Mouse (Mus musculus) ES-Bruce4 (cell line): ENCODE data around the gene Sipa1l1.

Experiments
- CTCF ChIP-seq: IDR thresholded peaks from one replicate; pipeline ENCODE4 v1.8.1; 2011; ENCODE audit warnings: low read depth, low read length
- EP300 ChIP-seq: IDR thresholded peaks from 2 replicates; pipeline ENCODE4 v1.6.1; 2011; ENCODE audit warnings: low read depth, low read length; ENCODE audit not compliant: insufficient read depth
- POLR2A ChIP-seq: IDR thresholded peaks from one replicate; pipeline ENCODE4 v1.8.1; 2011; ENCODE audit warnings: low read length; ENCODE audit not compliant: insufficient read depth

DNA sequence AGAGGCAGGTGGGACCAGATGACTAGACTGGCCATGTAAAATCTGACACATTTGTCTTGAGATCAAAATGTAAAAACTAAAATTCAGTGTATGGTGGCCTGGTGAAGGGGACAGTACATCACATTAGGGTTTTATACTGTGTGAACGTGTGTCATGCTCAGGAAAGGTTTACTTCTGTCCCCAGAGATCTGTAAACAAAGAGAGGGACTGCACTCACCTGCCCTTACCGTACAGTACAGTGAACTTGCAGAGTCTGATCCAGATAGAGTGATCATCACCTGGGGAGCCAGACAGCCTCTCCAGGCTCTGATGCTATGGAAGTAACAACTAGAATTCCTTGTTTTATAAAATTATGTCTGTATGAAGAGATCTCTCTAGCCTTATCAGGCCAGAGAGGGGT, 184.5 kb downstream of the Sipa1l1 start:
- no peak for TF ChIP-seq POLR2A
- no peak for TF ChIP-seq CTCF
- no peak for TF ChIP-seq EP300
